Mouse (Mus musculus) CD8-positive naive resting alpha-beta T cell, adult 2 months (primary cell): ENCODE measurements at regions not wholly inside any gene's neighbourhood (a gene's known extent, or its start where the extent isn't known, plus 50 kb on each side); places are given as distances from the start of the nearest gene placed in this dataset.
"Not testable (repeated sequence)": the region's sequence is repeated elsewhere in the genome, so short reads cannot be mapped to it uniquely, and the experiment has no call there.

ENCODE experiments used
- DNase-seq, 2 experiments: peaks; one replicate each; pipeline ENCODE4 v3.0.0; 2022; ENCODE audit warnings: low read depth in 2 of 2, low spot score in 2 of 2

- no peak for DNase-seq
These were observed 152.7 kb upstream of the Mad2l1 start for GRCm38 (mm10) chr6:66382347-66383010.

GRCm38 (mm10) chr6:66395147-66395546 is 140.0 kb upstream of the Mad2l1 start:
- no peak for DNase-seq

- no peak for DNase-seq
These were observed 137.8 kb upstream of the Mad2l1 start for GRCm38 (mm10) chr6:66397411-66397810.

GRCm38 (mm10) chr6:66398674-66399073 is 136.5 kb upstream of the Mad2l1 start:
- DNase-seq = no peak

GRCm38 (mm10) chr6:66399091-66399755 is 136.0 kb upstream of the Mad2l1 start:
- no peak for DNase-seq

- DNase-seq = no peak
These were observed 133.7 kb upstream of the Mad2l1 start for GRCm38 (mm10) chr6:66401468-66401867.

- no peak for DNase-seq
These were observed 133.2 kb upstream of the Mad2l1 start for GRCm38 (mm10) chr6:66401868-66402440.

GRCm38 (mm10) chr6:66414822-66415221 is 120.4 kb upstream of the Mad2l1 start:
- DNase-seq = peak in 1 of 2 experiments; percentile 15

GRCm38 (mm10) chr6:66419452-66420041 is 115.6 kb upstream of the Mad2l1 start:
- DNase-seq = no peak

- no peak for DNase-seq
These were observed 106.8 kb upstream of the Mad2l1 start for GRCm38 (mm10) chr6:66428370-66428769.

GRCm38 (mm10) chr6:66450408-66450807 is 84.8 kb upstream of the Mad2l1 start:
- DNase-seq = not testable (repeated sequence)

- no peak for DNase-seq
These were observed 77.0 kb upstream of the Mad2l1 start for GRCm38 (mm10) chr6:66458172-66458571.

GRCm38 (mm10) chr6:66464540-66464939 is 70.7 kb upstream of the Mad2l1 start:
- DNase-seq = no peak

- DNase-seq = no peak
These were observed 69.9 kb upstream of the Mad2l1 start for GRCm38 (mm10) chr6:66465137-66465853.

GRCm38 (mm10) chr6:66466757-66467156 is 68.4 kb upstream of the Mad2l1 start:
- peak in 1 of 2 experiments; percentile 25 for DNase-seq

GRCm38 (mm10) chr6:66470627-66471249 is 64.5 kb upstream of the Mad2l1 start:
- DNase-seq = no peak

GRCm38 (mm10) chr6:66471786-66472185 is 63.4 kb upstream of the Mad2l1 start:
- no peak for DNase-seq

GRCm38 (mm10) chr6:66472697-66473096 is 62.5 kb upstream of the Mad2l1 start:
- DNase-seq = no peak

- DNase-seq = no peak
These were observed 57.6 kb upstream of the Mad2l1 start for GRCm38 (mm10) chr6:66477575-66477974.

GRCm38 (mm10) chr6:66478326-66478964 is 56.7 kb upstream of the Mad2l1 start:
- DNase-seq = no peak
